Mouse (Mus musculus) E14TG2a.4 (cell line): ENCODE results near the gene 4933428M09Rik.

Experiments used
- H3K27me3 ChIP-seq: 2 replicates; pipeline ENCODE4 v1.6.1; 2014; ENCODE audit warnings: low read length, control low read depth; ENCODE audit not compliant: insufficient read depth
- H3K36me3 ChIP-seq: 2 replicates; pipeline ENCODE4 v1.6.1; 2014; ENCODE audit warnings: low read length, control low read depth; ENCODE audit not compliant: insufficient read depth
- H3K4me1 ChIP-seq: replicated peaks from 2 replicates; pipeline ENCODE4 v1.6.1; 2014; ENCODE audit warnings: low read depth, low read length, control low read depth
- H3K4me3 ChIP-seq: replicated peaks from 2 replicates; pipeline ENCODE4 v1.5.1; 2014; ENCODE audit warnings: mild to moderate bottlenecking, low read length
- H3K9me3 ChIP-seq: 2 replicates; pipeline ENCODE4 v1.6.1; 2014; ENCODE audit warnings: low read length, control low read depth
- CTCF ChIP-seq: conservative IDR thresholded peaks from 2 replicates; pipeline ENCODE4 v1.5.1; 2014; ENCODE audit warnings: low read length
- NANOG ChIP-seq: IDR thresholded peaks from 2 replicates; pipeline ENCODE4 v1.6.1; 2014; ENCODE audit warnings: borderline replicate concordance, low read length, mixed read lengths
- POU5F1 ChIP-seq: IDR thresholded peaks from 2 replicates; pipeline ENCODE4 v1.6.1; 2014; ENCODE audit warnings: low read length, borderline replicate concordance

The 4933428M09Rik gene

GRCm38 (mm10) chrX:139217776-139218175, 38.7 kb downstream of the 4933428M09Rik start:
- Histone ChIP-seq H3K36me3 (no peaks in the 10 kb centered on the region), H3K4me1 (no peaks in the 10 kb centered on the region), H3K9me3 (no peaks in the 10 kb centered on the region), H3K4me3 (no peak overlapping the region), H3K27me3 (no peaks in the 10 kb centered on the region)
- TF ChIP-seq NANOG (no peak), POU5F1 (no peak), CTCF (no peak)

GRCm38 (mm10) chrX:139219017-139219416, 40.0 kb downstream of the 4933428M09Rik start:
- no peak for TF ChIP-seq NANOG
- TF ChIP-seq CTCF, result peak; percentile 57
- Histone ChIP-seq H3K4me3 (no peak overlapping the region), H3K27me3 (no peaks in the 10 kb centered on the region), H3K36me3 (no peaks in the 10 kb centered on the region), H3K9me3 (no peaks in the 10 kb centered on the region), H3K4me1 (no peaks in the 10 kb centered on the region)

- H3K27me3 ChIP-seq, result no peaks in the 10 kb centered on the region
- H3K36me3 ChIP-seq, result no peaks in the 10 kb centered on the region
- no peak overlapping the region for H3K4me3 ChIP-seq
- no peaks in the 10 kb centered on the region for H3K4me1 ChIP-seq
- TF ChIP-seq CTCF, result no peak
- TF ChIP-seq NANOG, result no peak
- TF ChIP-seq POU5F1, result no peak
- H3K9me3 ChIP-seq, result no peaks in the 10 kb centered on the region
Observed at GRCm38 (mm10) chrX:139220830-139221229, 41.8 kb downstream of the 4933428M09Rik start.

GRCm38 (mm10) chrX:139221893-139222292, 42.9 kb downstream of the 4933428M09Rik start:
- TF ChIP-seq CTCF (no peak), NANOG (no peak), POU5F1 (no peak)
- no peaks in the 10 kb centered on the region for H3K9me3 ChIP-seq
- no peak overlapping the region for H3K4me3 ChIP-seq
- no peaks in the 10 kb centered on the region for H3K36me3 ChIP-seq
- H3K27me3 ChIP-seq, result no peaks in the 10 kb centered on the region
- no peaks in the 10 kb centered on the region for H3K4me1 ChIP-seq
